Mouse (Mus musculus) telencephalon, adult 2 months (tissue): ENCODE results near the gene Frmd4b.
"Not testable (repeated sequence)": the region's sequence is repeated elsewhere in the genome, so short reads cannot be mapped to it uniquely, and the experiment has no call there.

Experiments
- DNase-seq: peaks from one replicate; pipeline ENCODE4 v3.0.0-alpha.2; 2011; ENCODE audit warnings: low read depth, low spot score

Frmd4b gene

GRCm38 (mm10) chr6:97415578-97415977, 201.8 kb downstream of the Frmd4b start:
- DNase-seq, result not testable (repeated sequence)

GRCm38 (mm10) chr6:97413453-97413852, 203.9 kb downstream of the Frmd4b start:
- no peak for DNase-seq

DNA sequence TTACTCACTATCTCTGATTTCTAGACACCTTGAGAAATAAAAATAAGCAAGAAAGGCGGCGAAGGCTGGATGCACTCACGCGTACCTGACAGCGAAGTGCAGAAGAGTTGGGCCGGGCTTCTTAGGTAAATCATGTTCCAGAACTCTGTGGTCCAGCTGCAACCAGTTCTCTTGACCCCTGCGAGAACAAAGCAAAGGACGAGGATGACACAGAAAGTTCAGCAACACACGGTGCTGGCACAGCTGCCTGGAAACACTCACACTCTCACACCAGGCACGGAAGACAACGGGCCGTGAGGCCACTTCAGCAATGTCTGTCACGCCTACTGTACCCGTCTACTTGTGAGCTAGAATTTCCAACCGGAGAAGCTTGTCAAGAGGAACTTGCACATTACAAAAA, 204.9 kb downstream of the Frmd4b start:
- DNase-seq, result no peak

DNA sequence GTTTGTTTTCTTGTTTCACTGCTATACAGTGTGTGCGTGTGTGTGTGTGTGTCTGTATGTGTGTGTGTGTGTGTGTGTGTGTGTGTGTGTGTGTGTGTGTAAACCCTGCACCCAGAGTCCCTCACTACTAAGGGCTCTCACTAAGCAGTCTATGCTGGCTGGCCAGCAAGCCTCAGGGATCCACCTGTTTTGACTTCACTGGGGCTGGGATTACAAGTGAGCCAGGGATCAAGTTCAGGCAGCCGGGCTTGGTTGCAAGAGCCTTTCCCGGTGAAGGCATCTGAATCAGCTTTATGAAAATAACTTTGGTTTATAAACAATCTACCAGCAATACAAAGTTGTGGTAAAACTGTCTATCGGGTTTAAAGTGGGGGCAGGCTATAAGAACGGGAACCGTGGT, 206.0 kb downstream of the Frmd4b start:
- no peak for DNase-seq

DNA sequence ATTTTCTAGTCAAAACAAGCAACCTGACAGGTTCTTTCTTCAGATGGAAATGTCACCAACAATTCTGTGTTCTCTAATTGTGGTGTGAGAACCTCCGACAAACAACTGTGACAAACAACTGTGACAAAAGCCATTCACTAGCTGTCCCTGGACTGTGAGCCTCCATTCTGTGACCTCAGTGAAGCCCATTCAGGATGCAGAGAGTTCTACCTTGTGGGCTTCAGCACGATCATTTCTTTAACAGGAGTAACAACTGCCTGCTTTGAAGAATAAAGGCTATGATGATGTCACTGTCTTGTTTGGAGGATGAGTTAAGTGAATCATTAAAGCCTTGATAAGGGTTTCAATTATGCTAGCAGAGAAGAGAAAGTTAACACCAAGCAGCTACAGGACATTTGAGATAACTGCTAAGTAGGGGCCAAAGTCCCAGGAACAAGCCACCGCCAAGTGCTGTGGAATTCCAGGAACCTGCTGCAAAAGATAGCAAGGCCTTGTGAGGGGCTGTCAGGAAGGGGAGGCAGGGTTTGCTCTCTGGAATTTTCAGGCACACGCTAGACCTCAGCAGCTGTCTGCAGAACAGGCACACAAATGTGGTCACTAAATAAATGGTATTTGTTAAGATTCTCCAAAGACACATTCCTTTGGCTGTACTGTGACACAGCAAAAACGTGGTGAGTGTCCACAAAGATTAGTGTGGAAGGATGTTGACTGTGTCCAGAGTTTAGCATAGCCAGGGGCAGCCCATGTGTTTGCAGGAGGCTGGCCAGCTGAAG, 207.7 kb downstream of the Frmd4b start:
- DNase-seq, result no peak

DNA sequence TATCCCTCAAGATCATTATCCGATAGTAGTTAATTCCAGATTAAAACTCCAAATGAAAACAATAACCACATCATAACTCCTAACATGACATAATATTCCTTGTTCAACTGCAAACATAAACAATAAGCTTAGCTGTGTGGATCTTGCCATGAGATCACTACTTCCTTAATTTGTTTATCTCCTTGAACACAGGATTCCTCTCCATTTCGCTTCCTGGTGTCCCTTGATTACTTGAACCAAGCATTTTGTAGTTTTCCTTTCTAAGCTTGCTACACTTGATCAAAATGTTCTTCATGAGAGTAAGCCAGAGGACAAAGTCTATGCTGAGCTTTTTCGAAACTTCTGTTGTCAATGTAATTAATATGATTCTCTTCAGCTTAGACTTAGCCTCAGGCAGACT, 209.4 kb downstream of the Frmd4b start:
- DNase-seq, result no peak

- DNase-seq, result no peak
Measured at GRCm38 (mm10) chr6:97407425-97407824, 209.9 kb downstream of the Frmd4b start.

- DNase-seq, result peak; percentile 32
Measured at GRCm38 (mm10) chr6:97405311-97405710, 212.0 kb downstream of the Frmd4b start.

DNA sequence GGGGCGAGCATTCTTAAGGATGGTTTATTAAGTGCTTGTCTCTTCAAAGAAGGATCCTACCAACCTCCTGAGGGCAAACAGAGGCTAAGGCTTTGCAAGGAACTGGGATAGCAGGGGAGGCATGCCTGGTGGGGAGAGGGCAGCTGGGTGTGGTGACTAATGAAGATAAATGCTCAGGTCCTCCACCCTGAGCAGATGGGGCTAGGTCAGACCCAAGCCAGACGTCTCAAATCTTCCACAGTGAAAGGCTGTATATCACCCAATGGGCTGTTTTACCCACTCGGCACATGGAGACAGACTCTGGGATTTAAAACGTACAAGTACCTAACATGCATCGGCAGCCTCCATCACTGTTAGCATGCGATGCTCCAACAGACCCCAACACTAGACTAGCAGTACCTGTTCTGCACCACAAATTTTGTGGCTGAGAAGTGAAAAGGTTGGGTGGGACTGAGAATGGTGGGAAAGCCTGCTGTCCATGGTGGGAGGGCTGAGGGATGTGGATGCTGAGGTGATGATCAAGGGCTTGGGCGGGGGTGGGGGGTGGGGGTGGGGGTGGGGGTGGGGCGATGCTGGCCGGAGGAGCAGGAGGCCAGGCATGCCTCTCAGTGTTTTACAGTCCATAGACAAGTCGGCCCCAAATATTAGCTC, 214.4 kb downstream of the Frmd4b start:
- DNase-seq, result no peak

DNA sequence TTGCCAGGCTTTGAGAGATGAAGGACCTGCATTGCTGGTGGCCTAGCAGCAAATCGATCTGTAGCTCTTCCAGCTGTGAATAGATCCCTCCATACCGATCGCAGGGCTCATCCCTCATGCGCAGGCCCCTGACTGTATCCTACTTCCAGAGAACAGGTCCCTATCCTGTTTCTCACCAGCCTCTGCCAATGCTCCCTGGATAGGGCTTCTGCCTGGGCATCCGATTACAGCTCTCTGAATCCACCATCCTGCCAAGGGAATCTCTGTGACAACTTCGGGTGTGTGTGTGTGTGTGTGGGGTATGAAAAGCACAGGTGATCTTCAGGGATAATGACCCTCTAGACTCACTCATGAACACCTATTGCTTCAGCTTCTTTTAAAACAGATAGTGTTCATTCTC, 216.9 kb downstream of the Frmd4b start:
- no peak for DNase-seq

DNA sequence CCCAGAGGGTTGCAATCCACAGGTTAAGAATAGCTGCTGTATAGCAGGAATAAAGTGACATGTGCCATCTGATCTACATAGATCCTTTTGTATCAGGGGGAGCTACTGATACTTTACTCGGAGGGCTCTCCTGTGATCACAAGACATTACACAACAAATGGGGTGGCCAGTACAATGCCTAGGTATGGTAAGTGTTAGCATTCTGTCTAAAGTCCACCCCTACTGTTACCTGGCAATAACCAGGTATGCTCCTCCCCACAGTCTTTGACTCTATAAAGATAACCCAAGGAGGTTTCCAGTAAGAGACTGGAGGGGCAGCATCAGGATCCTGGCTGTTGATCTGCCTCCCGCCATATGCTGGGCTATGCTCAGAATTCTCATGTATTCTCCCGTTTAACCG, 219.4 kb downstream of the Frmd4b start:
- DNase-seq, result no peak

DNA sequence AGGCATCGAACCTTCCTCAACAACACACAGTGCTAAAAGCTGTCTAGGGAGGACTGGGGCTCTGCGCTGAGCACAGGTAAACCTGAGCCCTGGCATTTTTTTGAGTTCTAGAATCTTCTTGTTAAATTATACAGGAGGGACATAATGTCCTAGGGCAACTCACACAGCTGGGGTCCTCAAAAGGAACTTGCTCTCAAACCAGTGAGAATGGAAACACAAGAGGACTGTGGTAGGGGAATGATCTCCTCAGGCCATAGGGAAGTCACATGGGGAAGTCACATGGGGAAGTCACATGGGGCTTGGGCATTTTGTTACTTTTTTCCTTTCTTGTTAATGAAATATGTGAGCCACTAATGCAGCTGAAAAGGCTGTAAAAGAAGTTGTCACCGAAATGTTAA, 220.4 kb downstream of the Frmd4b start:
- DNase-seq, result no peak

- DNase-seq, result no peak
Measured at GRCm38 (mm10) chr6:97396351-97396956, 220.9 kb downstream of the Frmd4b start.

GRCm38 (mm10) chr6:97395477-97396350, 221.6 kb downstream of the Frmd4b start:
- DNase-seq, result no peak

GRCm38 (mm10) chr6:97394473-97395075, 222.8 kb downstream of the Frmd4b start:
- no peak for DNase-seq

GRCm38 (mm10) chr6:97392912-97393311, 224.4 kb downstream of the Frmd4b start:
- no peak for DNase-seq

DNA sequence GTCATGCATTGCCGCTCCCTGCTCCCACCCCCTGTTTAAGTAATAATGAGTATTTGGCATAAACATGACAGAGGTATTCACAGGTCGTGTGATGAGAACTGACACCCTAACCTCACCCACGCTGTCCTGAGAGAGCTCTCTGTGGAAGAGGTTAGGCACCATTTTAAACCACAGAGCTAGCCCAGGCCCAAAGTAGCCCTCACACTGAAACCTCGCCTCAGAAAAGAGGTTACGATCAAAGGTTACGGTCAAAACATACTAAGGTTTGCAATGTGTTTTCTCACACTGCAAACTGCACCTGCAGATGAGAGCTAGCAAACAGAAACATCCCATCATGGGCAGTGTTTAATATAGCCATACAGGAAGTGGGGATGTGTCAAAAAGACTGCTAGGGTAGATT, 230.0 kb downstream of the Frmd4b start:
- DNase-seq, result no peak

GRCm38 (mm10) chr6:97384918-97385317, 232.4 kb downstream of the Frmd4b start:
- no peak for DNase-seq

GRCm38 (mm10) chr6:97381275-97381674, 236.1 kb downstream of the Frmd4b start:
- DNase-seq, result no peak

DNA sequence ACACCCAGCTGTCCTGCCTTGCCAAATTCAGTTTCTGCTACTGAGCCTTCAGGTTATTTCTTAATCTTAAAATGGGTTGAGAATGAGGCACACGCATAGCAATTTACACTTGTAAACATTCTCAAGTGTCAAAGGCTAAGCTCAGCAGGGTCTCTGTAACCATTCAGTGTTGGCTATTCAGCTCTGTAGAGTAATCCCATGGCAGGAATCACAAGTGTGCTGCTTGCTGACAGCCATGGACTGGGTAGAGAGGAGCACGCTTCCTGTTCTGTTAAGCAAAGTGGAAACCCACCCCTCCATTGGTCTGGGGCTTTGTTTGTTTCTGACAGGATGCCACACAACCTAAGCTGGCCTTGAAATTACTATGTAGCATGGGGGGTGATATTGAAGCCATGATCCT, 246.4 kb downstream of the Frmd4b start:
- DNase-seq, result no peak

- no peak for DNase-seq
Measured at GRCm38 (mm10) chr6:97370460-97370859, 246.9 kb downstream of the Frmd4b start.

DNA sequence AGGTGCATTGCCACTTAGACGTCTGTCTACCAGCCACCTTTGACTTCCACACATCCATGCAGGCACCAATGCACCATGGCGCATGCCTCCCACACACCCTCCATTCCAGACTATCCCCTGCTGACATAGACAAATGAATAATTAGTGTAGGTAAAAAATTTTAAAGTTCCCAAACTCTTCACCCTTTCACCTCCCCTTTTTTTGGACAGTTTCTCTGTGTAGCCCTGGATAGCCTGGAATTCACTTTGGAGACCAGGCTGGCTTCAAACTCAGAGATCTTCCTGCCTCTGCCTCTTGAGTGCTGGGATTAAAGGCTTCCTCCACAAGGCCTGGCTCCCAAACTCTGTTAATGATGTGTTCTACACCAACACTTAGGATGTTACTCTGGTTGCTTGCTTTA, 253.5 kb downstream of the Frmd4b start:
- DNase-seq, result no peak
